Mouse (Mus musculus) spleen, embryonic (tissue): ENCODE measurements around the gene Defb36.

Source experiments
- CTCF ChIA-PET: fragments of 350-600 bp; sonication (Branson Sonifier 250); formaldehyde crosslinking; loops from one replicate; lab custom pipeline; 2022; lab: Charles Lee

The Defb36 gene

GRCm38 (mm10) chr2:152622151-152622550 lies 18.0 kb downstream of the Defb36 start:
- CTCF ChIA-PET: no interaction called here

DNA sequence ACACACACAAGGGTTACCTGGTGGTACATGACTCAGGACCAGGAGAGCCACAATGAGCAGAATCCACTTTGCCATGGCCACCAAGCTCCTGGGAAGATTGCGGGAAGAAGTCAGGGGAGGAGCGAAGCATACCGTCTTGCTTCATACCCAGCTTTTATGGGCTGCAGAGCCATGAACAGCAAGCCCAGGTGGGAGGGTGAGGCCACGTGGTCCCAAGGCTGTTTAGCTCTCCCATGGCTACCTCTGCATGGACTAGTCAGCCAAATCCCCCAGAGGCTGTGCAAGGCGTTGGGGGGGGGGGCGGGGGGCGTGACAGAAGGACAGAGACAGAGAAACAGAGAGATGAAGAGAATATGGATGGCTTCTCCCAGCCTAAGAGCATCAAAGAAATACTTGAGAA lies 18.8 kb downstream of the Defb36 start, which contains the start of gene Defb25:
TSS of gene Defb25 (minus strand) at position 101 of the 400 bp plus-strand sequence.
- CTCF ChIA-PET: interaction anchor here (0.7 kb wide), 1 partner anchor 279 kb away, joined by 10 read pairs; the partner anchor contains the start of gene Trib3

DNA sequence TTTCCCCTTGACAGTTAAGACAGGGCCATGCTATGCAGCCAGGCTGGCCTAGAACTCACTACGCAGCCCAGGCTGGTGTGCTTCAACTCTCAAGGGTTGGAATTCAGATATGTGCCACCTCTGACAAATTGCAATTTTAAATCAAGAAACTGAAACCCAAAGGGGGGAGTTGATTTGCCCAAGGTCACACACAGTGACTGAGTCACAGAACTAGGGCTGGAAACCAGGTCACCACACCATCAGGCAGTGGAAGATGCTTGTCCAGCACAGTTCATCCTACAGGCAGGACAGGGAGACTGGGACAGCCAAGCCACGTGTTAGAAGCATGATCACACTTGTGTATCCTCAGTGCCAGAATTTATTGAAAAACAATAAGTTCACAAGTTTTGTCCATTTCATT lies 20.4 kb downstream of the Defb36 start:
- CTCF ChIA-PET: no interaction called here

DNA sequence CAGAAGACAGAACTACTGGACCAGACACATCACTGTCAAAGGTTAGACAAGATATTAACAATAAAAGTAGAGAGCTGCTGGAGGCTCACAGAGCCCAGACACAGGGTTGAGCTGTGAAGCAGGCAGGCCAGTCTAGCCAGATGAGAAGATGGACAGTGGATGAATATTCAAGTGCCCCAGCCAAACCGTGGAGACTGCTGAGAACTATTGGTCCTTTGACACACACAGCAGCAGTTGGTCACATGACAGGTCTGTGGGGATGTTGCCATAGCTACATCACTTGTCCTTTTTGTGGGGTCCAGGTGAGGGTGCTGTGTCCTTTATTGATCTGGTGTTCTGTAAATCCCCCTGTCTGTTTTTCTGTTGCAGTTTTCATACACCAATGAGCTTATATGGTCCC lies 21.1 kb downstream of the Defb36 start:
- CTCF ChIA-PET: no interaction called here

- CTCF ChIA-PET: no interaction called here
Measured at GRCm38 (mm10) chr2:152626774-152627591, 22.9 kb downstream of the Defb36 start, which contains the start of gene Rem1. Rem1 (plus strand) TSS chr2:152626951.

- CTCF ChIA-PET: no interaction called here
Measured at GRCm38 (mm10) chr2:152628066-152628465, 23.9 kb downstream of the Defb36 start.

GRCm38 (mm10) chr2:152629239-152629638 lies 25.1 kb downstream of the Defb36 start:
- CTCF ChIA-PET: no interaction called here

DNA sequence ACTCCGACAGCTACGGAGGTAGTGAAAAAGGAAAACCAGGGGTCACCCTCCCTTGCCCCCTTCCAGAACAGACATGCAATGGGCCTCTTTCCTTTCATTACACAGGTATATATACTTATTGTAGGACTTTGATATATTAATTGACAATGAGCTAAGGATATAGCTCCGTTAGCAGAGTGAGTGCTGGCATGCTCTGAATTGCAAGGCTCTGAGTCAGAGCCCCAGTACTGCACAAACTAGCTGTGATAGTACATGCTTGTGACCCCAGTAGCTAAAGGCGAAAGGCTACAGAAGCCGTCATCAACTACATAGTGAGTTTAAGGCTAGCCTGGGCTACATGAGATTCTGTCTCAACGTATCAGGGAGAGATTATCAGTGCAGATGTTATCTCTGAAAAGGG lies 25.8 kb downstream of the Defb36 start:
- CTCF ChIA-PET: no interaction called here

DNA sequence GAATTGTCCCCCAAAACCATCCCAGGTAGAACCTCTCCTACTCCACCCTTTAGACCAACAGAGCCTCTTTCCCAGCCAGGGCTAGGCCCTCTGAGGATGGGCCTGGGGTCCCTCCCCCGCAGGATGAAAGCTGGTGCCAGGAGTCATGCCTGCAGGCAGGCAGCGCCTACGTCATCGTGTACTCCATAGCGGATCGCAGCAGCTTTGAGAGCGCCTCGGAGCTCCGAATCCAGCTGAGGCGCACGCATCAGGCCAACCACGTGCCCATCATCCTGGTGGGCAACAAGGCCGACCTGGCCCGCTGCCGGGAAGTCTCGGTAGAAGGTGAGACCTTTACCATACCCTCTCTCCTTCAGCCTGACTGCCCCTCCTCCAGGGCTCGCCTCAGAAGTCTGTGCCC lies 29.2 kb downstream of the Defb36 start:
- CTCF ChIA-PET: no interaction called here

DNA sequence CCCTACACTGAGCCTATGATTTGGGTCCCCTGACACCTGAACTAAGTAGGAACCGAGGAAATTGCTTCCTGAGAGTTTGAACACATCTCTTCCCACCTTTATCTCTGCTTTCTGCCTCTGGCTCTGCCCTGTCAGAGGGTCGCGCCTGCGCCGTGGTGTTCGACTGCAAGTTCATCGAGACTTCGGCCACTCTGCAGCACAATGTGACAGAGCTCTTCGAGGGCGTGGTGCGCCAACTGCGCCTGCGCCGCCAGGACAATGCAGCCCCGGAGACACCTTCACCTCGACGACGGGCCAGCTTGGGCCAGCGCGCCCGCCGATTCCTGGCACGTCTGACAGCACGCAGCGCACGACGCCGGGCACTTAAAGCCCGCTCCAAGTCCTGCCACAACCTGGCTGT lies 30.2 kb downstream of the Defb36 start:
- CTCF ChIA-PET: no interaction called here

GRCm38 (mm10) chr2:152636246-152637005 lies 32.3 kb downstream of the Defb36 start:
- CTCF ChIA-PET: no interaction called here

DNA sequence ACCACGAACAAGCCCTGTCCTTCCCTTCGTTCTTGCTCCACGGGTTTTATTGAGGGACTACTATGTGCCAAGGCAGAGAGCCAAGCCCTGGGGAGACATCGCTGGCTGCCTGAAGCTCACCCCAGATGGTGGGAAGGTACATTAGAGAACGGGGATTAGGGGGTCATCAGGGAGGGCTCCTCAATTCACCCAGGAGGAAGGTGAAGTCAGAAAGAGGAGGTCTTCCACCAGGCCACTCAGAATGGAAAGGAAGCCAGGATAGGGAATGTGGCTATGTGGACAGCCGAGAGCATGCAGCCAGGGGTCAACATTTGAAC lies 32.8 kb downstream of the Defb36 start:
- CTCF ChIA-PET: no interaction called here

DNA sequence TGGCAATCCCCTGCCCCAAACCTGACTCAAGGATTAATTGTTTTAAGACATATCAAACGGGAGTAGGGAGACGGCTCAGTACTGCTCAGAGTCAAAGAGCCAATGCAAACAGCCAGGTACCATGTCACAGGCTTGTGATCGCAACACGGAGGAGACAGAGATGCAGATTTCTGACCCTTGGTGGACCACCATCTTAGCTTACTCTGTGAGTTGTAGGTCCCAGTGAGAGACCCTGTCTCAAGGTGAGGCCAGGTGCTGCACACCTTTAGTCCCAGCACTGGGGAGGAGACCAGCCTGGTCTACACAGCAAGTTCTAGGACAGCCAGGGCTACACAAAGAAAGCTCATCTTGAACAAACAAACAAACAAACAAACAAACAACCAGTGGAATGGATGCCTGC lies 33.3 kb downstream of the Defb36 start:
- CTCF ChIA-PET: no interaction called here

GRCm38 (mm10) chr2:152638865-152639264 lies 34.7 kb downstream of the Defb36 start:
- CTCF ChIA-PET: interaction anchor here (0.6 kb wide), 1 partner anchor 195 kb away, joined by 11 read pairs; no protein-coding TSS in a partner anchor

- CTCF ChIA-PET: interaction anchor here (0.6 to 0.7 kb wide), 2 partner anchors 24 to 28 kb away, joined by 3 read pairs; no protein-coding TSS in a partner anchor
Measured at GRCm38 (mm10) chr2:152639406-152640113, 35.4 kb downstream of the Defb36 start.

DNA sequence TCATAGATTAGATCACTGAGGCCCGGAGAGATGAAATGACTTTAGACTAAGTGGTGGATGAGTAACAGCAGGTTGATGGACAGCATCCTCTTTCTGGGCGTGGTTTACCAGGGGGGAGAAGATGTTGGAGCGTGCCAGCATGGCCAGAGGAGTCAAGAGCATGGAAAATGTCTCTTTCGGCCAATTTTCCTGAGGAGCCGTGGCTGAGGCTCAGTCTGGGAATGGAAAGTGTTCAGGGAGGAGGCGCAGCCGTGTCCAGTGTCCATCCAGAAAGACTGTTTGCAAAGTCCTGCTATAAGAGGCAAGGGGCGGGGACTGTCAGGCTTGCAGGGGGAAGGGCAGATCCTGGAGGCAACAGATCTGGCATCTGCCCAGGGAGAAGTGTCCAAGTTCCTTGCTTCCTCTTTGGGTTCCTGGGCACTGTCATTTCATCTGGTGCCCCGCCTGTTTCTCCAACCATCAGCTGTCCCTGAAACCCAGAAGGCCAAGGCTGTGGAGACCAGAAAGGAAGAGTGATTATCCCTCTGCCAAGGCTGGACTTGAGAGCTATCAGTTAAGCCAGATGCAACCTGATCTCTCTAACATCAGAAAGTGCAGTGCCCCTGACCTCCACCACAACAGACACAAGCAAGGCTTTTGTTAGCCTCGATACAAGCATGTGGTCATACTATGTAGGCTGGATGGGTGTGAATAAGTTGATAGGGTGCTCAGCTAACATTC lies 48.9 kb downstream of the Defb36 start:
- CTCF ChIA-PET: no interaction called here

DNA sequence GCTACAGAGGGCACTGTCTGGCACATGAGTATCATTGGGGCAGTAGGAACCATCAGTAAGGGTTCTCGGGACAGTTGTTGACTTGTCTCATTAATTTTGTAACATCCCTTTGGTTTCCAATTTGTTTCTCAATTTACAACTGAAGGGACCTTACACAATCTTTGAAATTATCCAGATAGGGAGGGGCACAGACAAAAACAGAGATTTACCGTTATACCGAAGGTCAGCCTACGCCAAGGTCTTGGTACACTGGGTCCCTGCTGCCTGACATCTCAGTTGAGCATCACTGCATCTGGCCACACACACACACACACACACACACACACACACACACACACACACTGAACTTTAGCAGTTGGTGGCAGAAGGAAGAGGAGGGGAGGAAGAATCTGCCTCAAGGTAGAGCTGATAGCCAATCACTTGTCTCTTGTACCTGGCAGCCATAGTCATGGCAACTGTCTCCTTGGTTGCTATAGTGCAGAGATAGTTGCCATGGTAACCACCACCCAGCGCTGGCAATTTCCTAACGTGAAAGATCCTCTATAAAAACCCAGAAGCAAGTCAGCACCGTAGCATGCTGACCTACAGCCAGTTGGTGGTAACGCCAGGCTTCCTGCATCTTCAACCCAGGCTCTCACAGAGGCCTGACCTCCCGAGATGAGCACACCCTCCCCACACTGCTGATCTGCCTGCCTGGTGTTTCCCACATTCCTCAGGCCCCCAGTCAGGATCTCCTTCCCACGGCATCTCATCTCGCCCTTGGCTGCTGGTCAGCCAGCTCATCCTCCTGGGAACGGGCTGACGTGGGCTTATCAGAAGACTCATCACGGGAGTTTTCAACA lies 50.0 kb downstream of the Defb36 start:
- CTCF ChIA-PET: no interaction called here

DNA sequence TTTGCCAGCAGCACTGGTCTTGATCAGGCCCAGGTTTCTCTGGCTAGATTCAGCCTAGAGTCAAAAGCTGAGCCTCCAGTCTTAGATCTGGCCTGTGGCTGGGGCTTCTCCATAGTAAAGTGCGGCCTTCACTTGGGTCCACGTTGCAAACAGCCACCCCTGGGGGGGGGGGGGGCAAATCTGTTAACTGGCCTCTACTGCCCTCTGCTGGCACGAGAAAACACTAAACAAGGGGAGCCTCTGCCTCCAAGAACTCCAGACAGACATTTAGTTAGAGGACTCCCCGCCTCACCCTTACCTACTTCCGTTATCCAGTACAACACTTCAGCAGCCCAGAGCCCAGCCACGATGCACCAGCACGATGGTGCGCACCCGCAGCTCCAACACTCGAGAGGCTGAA lies 53.3 kb downstream of the Defb36 start:
- CTCF ChIA-PET: interaction anchor here (0.7 kb wide), 1 partner anchor 294 kb away, joined by 4 read pairs; no protein-coding TSS in a partner anchor

DNA sequence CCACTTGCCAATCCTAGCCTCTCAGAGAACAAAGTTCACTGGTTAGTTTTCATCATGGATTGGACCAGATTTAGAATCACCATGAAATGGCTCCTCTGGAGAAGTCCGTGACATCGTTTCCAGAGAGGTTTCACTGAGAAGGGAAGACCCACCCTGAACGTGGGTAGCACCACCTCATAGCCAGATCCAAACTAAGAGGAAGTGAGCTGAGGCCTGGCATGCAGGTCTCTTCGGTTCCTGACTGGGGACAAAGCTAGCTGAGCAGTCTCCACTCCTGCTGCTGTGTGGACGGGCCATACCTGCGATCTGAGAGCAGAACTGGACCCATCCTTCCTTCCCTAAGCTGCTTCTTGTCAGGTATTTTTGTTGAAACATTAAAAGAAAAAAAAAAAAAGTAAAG lies 57.0 kb downstream of the Defb36 start:
- CTCF ChIA-PET: interaction anchor here (0.7 kb wide), 1 partner anchor 1981 kb away, joined by 3 read pairs; no protein-coding TSS in a partner anchor
